Mouse (Mus musculus): ENCODE measurements around the gene Unc79. TPM values are rescaled to one million over a fixed set of nuclear protein-coding genes. Genes with fewer than 3 reads are reported as not detected.

Gene Unc79
- total and polyA plus RNA-seq, 2 experiments from 2014 or later, result 6.7 to 39.5 TPM

DNA sequence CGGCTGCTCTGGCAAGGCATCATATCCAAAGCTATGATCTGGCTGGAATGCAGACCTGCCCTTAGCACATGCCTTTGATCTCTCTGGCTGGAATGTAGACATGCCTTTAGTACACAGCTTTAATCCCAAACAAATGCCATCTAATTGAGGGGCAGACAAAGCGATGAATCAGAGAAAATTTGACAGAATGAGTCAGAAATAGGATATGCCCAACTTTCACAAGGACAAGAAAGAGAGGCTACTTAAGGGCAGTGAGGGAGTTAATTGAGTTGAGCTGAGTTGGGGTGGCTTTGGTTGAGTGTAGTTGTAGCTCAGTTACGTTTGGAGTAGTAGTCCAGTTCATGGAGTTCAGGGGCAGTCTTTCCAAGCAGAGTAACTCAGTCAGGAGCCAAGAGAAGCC is 12.4 kb downstream of the Unc79 start:
- DNase-seq (ENCODE audit: low spot score), result no peak
- no peak for TF ChIP-seq CTCF (IDR thresholded peaks at IDR 0.05)
- Histone ChIP-seq H3K27me3 (ENCODE audit: insufficient read depth, low read length) (no peaks in the 10 kb centered on the region), H3K9me3 (ENCODE audit: low read length) (no peaks in the 10 kb centered on the region), H3K4me2 (ENCODE audit: low read depth, low read length, poor library complexity, severe bottlenecking) (no peak overlapping the region), H3K9ac (replicated peaks; ENCODE audit: low read length, poor library complexity, severe bottlenecking) (no peak overlapping the region), H3K4me1 (ENCODE audit: insufficient read depth, low read length) (no peaks in the 10 kb centered on the region), H3K36me3 (ENCODE audit: insufficient read depth, low read length) (no peaks in the 10 kb centered on the region), H3K4me3 (ENCODE audit: low read depth, low read length) (no peak overlapping the region), H3K27ac (ENCODE audit: low read depth, low read length) (no peak overlapping the region)
- no peak for ATAC-seq (ENCODE audit: low FRiP score)
- 68% methylated on average over 3 of the region's 3 CpGs for WGBS

- TF ChIP-seq CTCF (IDR thresholded peaks at IDR 0.05), result no peak
- H3K4me1 ChIP-seq (ENCODE audit: insufficient read depth, low read length), result peaks cover 3% of the 10 kb centered on the region; the same call in 1 of the 2 replicates
- H3K4me2 ChIP-seq (ENCODE audit: low read depth, low read length, poor library complexity, severe bottlenecking), result no peak overlapping the region
- no peak for ATAC-seq (ENCODE audit: low FRiP score)
- H3K9ac ChIP-seq (replicated peaks; ENCODE audit: low read length, poor library complexity, severe bottlenecking), result no peak overlapping the region
- no peak overlapping the region for H3K27ac ChIP-seq (ENCODE audit: low read depth, low read length)
- no peaks in the 10 kb centered on the region for H3K27me3 ChIP-seq (ENCODE audit: insufficient read depth, low read length)
- DNase-seq (ENCODE audit: low spot score), result no peak
- H3K36me3 ChIP-seq (ENCODE audit: insufficient read depth, low read length), result no peaks in the 10 kb centered on the region
- H3K9me3 ChIP-seq (ENCODE audit: low read length), result no peaks in the 10 kb centered on the region
- H3K4me3 ChIP-seq (ENCODE audit: low read depth, low read length), result no peak overlapping the region
- 15% methylated on average over 3 of the region's 3 CpGs for WGBS
These were observed 15.8 kb downstream of the Unc79 start for GRCm38 (mm10) chr12:102964486-102964885.

DNA sequence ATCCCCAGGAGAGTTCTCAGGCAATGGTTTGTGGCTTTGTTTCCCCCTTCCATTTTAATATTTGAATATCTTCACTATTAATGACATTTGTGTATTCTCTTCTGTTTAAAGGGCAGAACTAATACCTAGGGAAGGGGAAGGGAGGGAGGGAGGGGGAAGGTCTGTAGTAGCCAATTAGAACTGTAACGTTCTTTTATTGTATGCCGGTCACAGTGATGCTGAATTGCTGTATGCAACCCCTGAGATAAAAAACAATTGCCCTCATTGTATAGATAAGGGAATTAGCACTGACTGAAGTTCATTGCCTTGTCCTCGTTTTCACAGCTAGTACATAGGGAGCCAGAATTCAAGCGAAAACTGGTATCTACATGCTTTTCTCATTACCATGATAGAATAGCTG is 31.9 kb downstream of the Unc79 start:
- no peak for TF ChIP-seq CTCF (IDR thresholded peaks at IDR 0.05)
- DNase-seq (ENCODE audit: low spot score), result no peak
- H3K27me3 ChIP-seq (ENCODE audit: insufficient read depth, low read length), result no peaks in the 10 kb centered on the region
- H3K4me3 ChIP-seq (ENCODE audit: low read depth, low read length), result no peak overlapping the region
- ATAC-seq (ENCODE audit: low FRiP score), result no peak
- 23% methylated on average over 4 of the region's 4 CpGs for WGBS
- H3K4me1 ChIP-seq (ENCODE audit: insufficient read depth, low read length), result no peaks in the 10 kb centered on the region
- H3K27ac ChIP-seq (ENCODE audit: low read depth, low read length), result no peak overlapping the region
- no peak overlapping the region for H3K4me2 ChIP-seq (ENCODE audit: low read depth, low read length, poor library complexity, severe bottlenecking)
- H3K36me3 ChIP-seq (ENCODE audit: insufficient read depth, low read length), result no peaks in the 10 kb centered on the region
- no peaks in the 10 kb centered on the region for H3K9me3 ChIP-seq (ENCODE audit: low read length)
- H3K9ac ChIP-seq (replicated peaks; ENCODE audit: low read length, poor library complexity, severe bottlenecking), result no peak overlapping the region

DNA sequence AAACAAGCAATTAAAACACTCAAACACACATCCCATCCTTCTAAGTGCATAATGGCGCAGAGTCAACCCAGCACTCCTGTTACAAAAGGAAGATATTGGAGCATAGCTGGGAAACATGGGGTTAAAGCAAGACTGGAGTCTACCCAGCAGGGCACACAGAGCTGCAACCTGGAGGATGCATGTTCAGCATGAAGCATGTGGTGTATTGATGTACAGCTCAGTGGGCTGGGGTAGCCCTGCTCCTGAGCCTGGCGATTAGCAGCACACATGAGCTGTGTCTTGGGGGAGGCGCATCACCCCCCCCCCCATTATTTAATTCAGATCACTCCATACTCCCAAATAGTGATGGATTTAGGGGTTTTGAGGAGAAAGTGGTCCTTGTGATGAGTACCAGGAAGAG is 32.9 kb downstream of the Unc79 start:
- ATAC-seq (ENCODE audit: low FRiP score), result no peak
- H3K9ac ChIP-seq (replicated peaks; ENCODE audit: low read length, poor library complexity, severe bottlenecking), result no peak overlapping the region

GRCm38 (mm10) chr12:102985401-102985800 is 36.7 kb downstream of the Unc79 start:
- no peaks in the 10 kb centered on the region for H3K4me1 ChIP-seq (ENCODE audit: insufficient read depth, low read length)
- H3K27ac ChIP-seq (ENCODE audit: low read depth, low read length), result no peak overlapping the region
- no peaks in the 10 kb centered on the region for H3K36me3 ChIP-seq (ENCODE audit: insufficient read depth, low read length)
- H3K9me3 ChIP-seq (ENCODE audit: low read length), result no peaks in the 10 kb centered on the region
- H3K9ac ChIP-seq (replicated peaks; ENCODE audit: low read length, poor library complexity, severe bottlenecking), result no peak overlapping the region
- H3K4me2 ChIP-seq (ENCODE audit: low read depth, low read length, poor library complexity, severe bottlenecking), result no peak overlapping the region
- ATAC-seq (ENCODE audit: low FRiP score) (no peak), DNase-seq (ENCODE audit: low spot score) (peak; percentile 47)
- no peak for TF ChIP-seq CTCF (IDR thresholded peaks at IDR 0.05)
- no peaks in the 10 kb centered on the region for H3K27me3 ChIP-seq (ENCODE audit: insufficient read depth, low read length)
- no peak overlapping the region for H3K4me3 ChIP-seq (ENCODE audit: low read depth, low read length)

More for the DNA sequence above, 32.9 kb downstream of the Unc79 start:
- Histone ChIP-seq H3K9me3 (ENCODE audit: low read length) (no peaks in the 10 kb centered on the region), H3K27me3 (ENCODE audit: insufficient read depth, low read length) (no peaks in the 10 kb centered on the region), H3K27ac (ENCODE audit: low read depth, low read length) (no peak overlapping the region), H3K36me3 (ENCODE audit: insufficient read depth, low read length) (no peaks in the 10 kb centered on the region), H3K4me1 (ENCODE audit: insufficient read depth, low read length) (no peaks in the 10 kb centered on the region), H3K4me3 (ENCODE audit: low read depth, low read length) (no peak overlapping the region), H3K4me2 (ENCODE audit: low read depth, low read length, poor library complexity, severe bottlenecking) (no peak overlapping the region)
- WGBS, result 78% methylated on average over 3 of the region's 3 CpGs
- no peak for TF ChIP-seq CTCF (IDR thresholded peaks at IDR 0.05)
- no peak for DNase-seq (ENCODE audit: low spot score)

DNA sequence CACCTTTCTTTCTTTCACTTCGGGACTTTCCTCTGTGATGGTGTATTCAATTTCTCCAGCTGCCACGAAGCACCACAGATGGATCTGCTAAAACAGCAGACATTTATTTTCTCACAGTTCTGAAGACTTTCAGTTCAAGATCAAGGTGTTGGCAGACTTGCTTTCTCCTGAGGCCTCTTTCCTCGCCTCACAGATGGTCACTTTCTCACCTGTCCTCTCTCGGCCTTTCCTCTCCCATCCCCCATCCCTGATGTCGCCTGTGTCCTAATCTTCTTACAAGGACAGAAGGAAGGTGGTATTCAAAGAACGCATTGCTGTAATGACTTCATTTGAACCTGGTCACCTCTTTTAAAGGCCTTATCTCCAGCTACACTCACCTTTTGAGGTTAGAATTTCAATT is 39.1 kb downstream of the Unc79 start:
- no peaks in the 10 kb centered on the region for H3K27me3 ChIP-seq (ENCODE audit: insufficient read depth, low read length)
- no peak overlapping the region for H3K4me3 ChIP-seq (ENCODE audit: low read depth, low read length)
- no peaks in the 10 kb centered on the region for H3K4me1 ChIP-seq (ENCODE audit: insufficient read depth, low read length)
- ATAC-seq (ENCODE audit: low FRiP score), result no peak
- DNase-seq (ENCODE audit: low spot score), result no peak
- H3K27ac ChIP-seq (ENCODE audit: low read depth, low read length), result no peak overlapping the region
- 78% methylated on average over 6 of the region's 6 CpGs for WGBS
- TF ChIP-seq CTCF (IDR thresholded peaks at IDR 0.05), result no peak
- H3K4me2 ChIP-seq (ENCODE audit: low read depth, low read length, poor library complexity, severe bottlenecking), result no peak overlapping the region
- no peak overlapping the region for H3K9ac ChIP-seq (replicated peaks; ENCODE audit: low read length, poor library complexity, severe bottlenecking)
- H3K36me3 ChIP-seq (ENCODE audit: insufficient read depth, low read length), result no peaks in the 10 kb centered on the region; the same call in 1 of the 2 replicates
- H3K9me3 ChIP-seq (ENCODE audit: low read length), result no peaks in the 10 kb centered on the region
